Comparison of ENCODE assay signal across 8 mouse cellular contexts in genomic region chr11:88054589-88054988, GRCm38 (mm10). TPM values are rescaled to one million over a fixed set of nuclear protein-coding genes. Genes with fewer than 3 reads are reported as not detected.
A peak's percentile ranks its signal among the peaks of the same experiment; 100 is the strongest.
DNase-seq lines count a peak whose midpoint lies in the region; ATAC-seq and TF ChIP-seq lines count a peak whose summit lies in the region.

No protein-coding gene starts in this region.

- TF ChIP-seq POLR2A in heart, adult 2 months (IDR thresholded peaks at IDR 0.05; ENCODE audit: insufficient read depth, low read depth, low read length) = 0 out of 2 replicates have a peak, but pooled peaks have one; percentile 18

- H3K36me3 ChIP-seq in heart, adult 2 months (ENCODE audit: control insufficient read depth, insufficient read depth, low read length) = peaks cover 21% of the 10 kb centered on the region
- H3K36me3 ChIP-seq in heart, embryonic 12.5 days = peaks cover 27% of the 10 kb centered on the region

- H3K4me2 ChIP-seq in heart, embryonic 12.5 days = no peak overlapping the region

- DNase-seq in heart, adult 2 months = peak in 1 of 2 experiments; percentile 35
- DNase-seq in urinary bladder, postnatal 25 days (ENCODE audit: low spot score) = peak; percentile 48
- DNase-seq in urinary bladder, adult 18-20 months (ENCODE audit: low spot score in 2 of 2) = no peak
- DNase-seq in kidney, postnatal 14 days = peak; percentile 58
- no peak for DNase-seq in yolk sac, embryonic 10.5 days (ENCODE audit: low spot score)

- intact Hi-C loops in heart, adult 2 months (cut with DNase I) = no loop called here

- no peak for TF ChIP-seq EP300 in heart, adult 2 months (IDR thresholded peaks at IDR 0.05; ENCODE audit: insufficient read depth, low read depth, low read length)

- no peak overlapping the region for H3K9ac ChIP-seq in heart, adult 2 months (ENCODE audit: low read depth, low read length)
- H3K9ac ChIP-seq in heart, embryonic 12.5 days = no peak overlapping the region

- TF ChIP-seq CTCF in heart, adult 2 months (IDR thresholded peaks at IDR 0.05) = peak; percentile 85

- no peak for ATAC-seq in heart, embryonic 12.5 days (ENCODE audit: insufficient number of reproducible peaks, low FRiP score)
- ATAC-seq in common myeloid progenitor, adult 5-6 weeks (replicated peaks; ENCODE audit: low read depth, poor library complexity, severe bottlenecking) = 0 out of 2 replicates have a peak, but pooled peaks have one; percentile 40
- ATAC-seq in megakaryocyte-erythroid progenitor cell, adult 5-6 weeks (replicated peaks; ENCODE audit: low FRiP score, low TSS enrichment, poor library complexity, severe bottlenecking) = 0 out of 2 replicates have a peak, but pooled peaks have one; percentile 34

- no peaks in the 10 kb centered on the region for H3K9me3 ChIP-seq in heart, embryonic 12.5 days (replicated peaks)

- H3K4me1 ChIP-seq in heart, adult 2 months (ENCODE audit: control insufficient read depth, insufficient read depth, low read length) = peaks cover 3% of the 10 kb centered on the region
- H3K4me1 ChIP-seq in heart, embryonic 12.5 days (replicated peaks) = peaks cover 12% of the 10 kb centered on the region

- 70% methylated on average over 1 of the region's 1 CpGs for WGBS in heart, adult 2 months
- WGBS in heart, embryonic 12.5 days = 96% methylated on average over 1 of the region's 1 CpGs

- no peak overlapping the region for H3K4me3 ChIP-seq in heart, adult 2 months
- no peak overlapping the region for H3K4me3 ChIP-seq in heart, embryonic 12.5 days

- H3K27ac ChIP-seq in heart, adult 2 months = no peak overlapping the region
- no peak overlapping the region for H3K27ac ChIP-seq in heart, embryonic 12.5 days (ENCODE audit: poor library complexity, severe bottlenecking)

- no peaks in the 10 kb centered on the region for H3K79me2 ChIP-seq in heart, adult 2 months (replicated peaks; ENCODE audit: control insufficient read depth, insufficient read depth, low read length)

- no peaks in the 10 kb centered on the region for H3K27me3 ChIP-seq in heart, adult 2 months (ENCODE audit: control insufficient read depth, insufficient read depth, low read length)
- H3K27me3 ChIP-seq in heart, embryonic 12.5 days (replicated peaks) = no peaks in the 10 kb centered on the region

RNA-seq across cellular contexts. Expression of gene Srsf1, which starts 7.4 kb away (rescaled TPM):
- 10 to 100 TPM; 99.5 to 99.7 TPM for total RNA-seq in heart, adult 2 months (2021)
- 39.3 and 86.5 TPM in 2 replicates for polyA plus RNA-seq in heart, adult 2 months (2012; rRNA removed)
- polyA plus RNA-seq in heart, embryonic 12.5 days (2016; fragmentation: Nextera tagmentation; extraction: Ambion mirVana) = 254 and 260 TPM in 2 replicates
- 612 and 668 TPM in 2 replicates for total RNA-seq in common myeloid progenitor, adult 5-6 weeks (2017)
- total RNA-seq in megakaryocyte-erythroid progenitor cell, adult 5-6 weeks (2014; fragmentation: Nextera tagmentation) = 304 and 315 TPM in 2 replicates
- 750 and 793 TPM in 2 replicates for total RNA-seq in megakaryocyte-erythroid progenitor cell, adult 5-6 weeks (2017)

RNA-seq across cellular contexts. Expression of gene Vezf1, which starts 13.5 kb away (rescaled TPM):
- total RNA-seq in heart, adult 2 months (2021) = 10 to 100 TPM; 37.9 to 49.8 TPM
- polyA plus RNA-seq in heart, adult 2 months (2012; rRNA removed) = 22.6 and 34.5 TPM in 2 replicates
- 27.3 and 29.3 TPM in 2 replicates for polyA plus RNA-seq in heart, embryonic 12.5 days (2016; fragmentation: Nextera tagmentation; extraction: Ambion mirVana)
- 33.8 and 42.6 TPM in 2 replicates for total RNA-seq in common myeloid progenitor, adult 5-6 weeks (2017)
- 30.9 and 35.9 TPM in 2 replicates for total RNA-seq in megakaryocyte-erythroid progenitor cell, adult 5-6 weeks (2014; fragmentation: Nextera tagmentation)
- total RNA-seq in megakaryocyte-erythroid progenitor cell, adult 5-6 weeks (2017) = 14.2 and 24.7 TPM in 2 replicates

RNA-seq across cellular contexts. Expression of gene Cuedc1, which starts 43.3 kb away (rescaled TPM):
- 10 to 100 TPM; 49.8 to 55.0 TPM for total RNA-seq in heart, adult 2 months (2021)
- polyA plus RNA-seq in heart, adult 2 months (2012; rRNA removed) = 36.2 and 38.7 TPM in 2 replicates
- polyA plus RNA-seq in heart, embryonic 12.5 days (2016; fragmentation: Nextera tagmentation; extraction: Ambion mirVana) = 20.7 and 22.9 TPM in 2 replicates
- 3.3 and 4.2 TPM in 2 replicates for total RNA-seq in common myeloid progenitor, adult 5-6 weeks (2017)
- total RNA-seq in megakaryocyte-erythroid progenitor cell, adult 5-6 weeks (2014; fragmentation: Nextera tagmentation) = 1.7 and 2.3 TPM in 2 replicates
- 0.19 and 2.8 TPM in 2 replicates for total RNA-seq in megakaryocyte-erythroid progenitor cell, adult 5-6 weeks (2017)

Comparison
In these comparisons a context has a peak if more than half of its experiments do, and no peak if none do; other contexts are left out.
1. DNase-seq: peak in urinary bladder, postnatal 25 days (single experiment) and kidney, postnatal 14 days (single experiment); none in urinary bladder, adult 18-20 months (0 of 2) and yolk sac, embryonic 10.5 days (single experiment).